Mouse (Mus musculus): ENCODE measurements around the gene Astn2. TPM values are rescaled to one million over a fixed set of nuclear protein-coding genes. Genes with fewer than 3 reads are reported as not detected.
A peak's percentile ranks its signal among the peaks of the same experiment; 100 is the strongest.

Gene Astn2
- polyA plus RNA-seq, 1 experiment from 2014 or later = 0.97 TPM

GRCm38 (mm10) chr4:65399457-65399856 lies 1005.0 kb downstream of the Astn2 start:
- no peak overlapping the region for H3K27ac ChIP-seq
- ATAC-seq (ENCODE audit: borderline replicate concordance, extremely low read depth, low FRiP score, low TSS enrichment) = no peak
- no peaks in the 10 kb centered on the region for H3K36me3 ChIP-seq
- H3K4me1 ChIP-seq = no peaks in the 10 kb centered on the region
- no peak overlapping the region for H3K9ac ChIP-seq
- no peak overlapping the region for H3K4me3 ChIP-seq
- H3K4me2 ChIP-seq = no peak overlapping the region
- no peaks in the 10 kb centered on the region for H3K27me3 ChIP-seq
- 72% methylated on average over 4 of the region's 4 CpGs for WGBS
- no peaks in the 10 kb centered on the region for H3K9me3 ChIP-seq

- Histone ChIP-seq H3K9me3 (no peaks in the 10 kb centered on the region), H3K4me2 (no peak overlapping the region), H3K27ac (no peak overlapping the region), H3K36me3 (no peaks in the 10 kb centered on the region), H3K4me3 (no peak overlapping the region), H3K9ac (no peak overlapping the region), H3K4me1 (0 out of 2 replicates have a peak, but pooled peaks cover 2% of the 10 kb centered on the region), H3K27me3 (no peaks in the 10 kb centered on the region)
- 62% methylated on average over 3 of the region's 3 CpGs for WGBS
- ATAC-seq (ENCODE audit: borderline replicate concordance, extremely low read depth, low FRiP score, low TSS enrichment) = no peak
Observed at GRCm38 (mm10) chr4:65396806-65397205, 1007.6 kb downstream of the Astn2 start.

GRCm38 (mm10) chr4:65391001-65391400 lies 1013.4 kb downstream of the Astn2 start:
- WGBS = 62% methylated on average over 4 of the region's 4 CpGs
- H3K4me1 ChIP-seq = 0 out of 2 replicates have a peak, but pooled peaks cover 7% of the 10 kb centered on the region
- no peak overlapping the region for H3K4me3 ChIP-seq
- no peak overlapping the region for H3K27ac ChIP-seq
- no peak overlapping the region for H3K9ac ChIP-seq
- no peaks in the 10 kb centered on the region for H3K27me3 ChIP-seq
- ATAC-seq (ENCODE audit: borderline replicate concordance, extremely low read depth, low FRiP score, low TSS enrichment) = no peak
- H3K9me3 ChIP-seq = no peaks in the 10 kb centered on the region
- no peaks in the 10 kb centered on the region for H3K36me3 ChIP-seq
- no peak overlapping the region for H3K4me2 ChIP-seq

GRCm38 (mm10) chr4:65383070-65383469 lies 1021.3 kb downstream of the Astn2 start:
- 77% methylated on average over 4 of the region's 4 CpGs for WGBS
- ATAC-seq (ENCODE audit: borderline replicate concordance, extremely low read depth, low FRiP score, low TSS enrichment) = no peak

GRCm38 (mm10) chr4:65379461-65379860 lies 1025.0 kb downstream of the Astn2 start:
- Histone ChIP-seq H3K27ac (no peak overlapping the region), H3K9ac (no peak overlapping the region), H3K27me3 (no peaks in the 10 kb centered on the region), H3K4me1 (no peaks in the 10 kb centered on the region), H3K9me3 (no peaks in the 10 kb centered on the region), H3K36me3 (no peaks in the 10 kb centered on the region), H3K4me2 (no peak overlapping the region), H3K4me3 (no peak overlapping the region)
- 85% methylated on average over 4 of the region's 4 CpGs for WGBS
- ATAC-seq (ENCODE audit: borderline replicate concordance, extremely low read depth, low FRiP score, low TSS enrichment) = no peak

More at GRCm38 (mm10) chr4:65383070-65383469, 1021.3 kb downstream of the Astn2 start:
- Histone ChIP-seq H3K4me2 (no peak overlapping the region), H3K9me3 (no peaks in the 10 kb centered on the region), H3K4me3 (no peak overlapping the region), H3K4me1 (no peaks in the 10 kb centered on the region), H3K9ac (no peak overlapping the region), H3K27ac (no peak overlapping the region), H3K27me3 (no peaks in the 10 kb centered on the region), H3K36me3 (no peaks in the 10 kb centered on the region)

- no peak for ATAC-seq (ENCODE audit: borderline replicate concordance, extremely low read depth, low FRiP score, low TSS enrichment)
- Histone ChIP-seq H3K4me3 (no peak overlapping the region), H3K9ac (no peak overlapping the region), H3K4me1 (no peaks in the 10 kb centered on the region), H3K36me3 (no peaks in the 10 kb centered on the region), H3K27ac (no peak overlapping the region), H3K4me2 (no peak overlapping the region), H3K27me3 (no peaks in the 10 kb centered on the region), H3K9me3 (no peaks in the 10 kb centered on the region)
- 88% methylated on average over 2 of the region's 2 CpGs for WGBS
Observed at GRCm38 (mm10) chr4:65376571-65376970, 1027.8 kb downstream of the Astn2 start.

- Histone ChIP-seq H3K9me3 (no peaks in the 10 kb centered on the region), H3K36me3 (no peaks in the 10 kb centered on the region), H3K4me2 (no peak overlapping the region), H3K4me1 (no peaks in the 10 kb centered on the region), H3K4me3 (no peak overlapping the region), H3K27ac (no peak overlapping the region), H3K9ac (no peak overlapping the region), H3K27me3 (no peaks in the 10 kb centered on the region)
- WGBS = 69% methylated on average over 1 of the region's 1 CpGs
- ATAC-seq (ENCODE audit: borderline replicate concordance, extremely low read depth, low FRiP score, low TSS enrichment) = no peak
Observed at GRCm38 (mm10) chr4:65373841-65374240, 1030.6 kb downstream of the Astn2 start.

- 64% methylated on average over 3 of the region's 3 CpGs for WGBS
- Histone ChIP-seq H3K27ac (no peak overlapping the region), H3K36me3 (no peaks in the 10 kb centered on the region), H3K9ac (no peak overlapping the region), H3K4me1 (no peaks in the 10 kb centered on the region), H3K4me3 (no peak overlapping the region), H3K9me3 (no peaks in the 10 kb centered on the region), H3K4me2 (no peak overlapping the region), H3K27me3 (no peaks in the 10 kb centered on the region)
- ATAC-seq (ENCODE audit: borderline replicate concordance, extremely low read depth, low FRiP score, low TSS enrichment) = no peak
Observed at GRCm38 (mm10) chr4:65372731-65373130, 1031.7 kb downstream of the Astn2 start.

- Histone ChIP-seq H3K9ac (no peak overlapping the region), H3K9me3 (no peaks in the 10 kb centered on the region), H3K4me2 (no peak overlapping the region), H3K36me3 (no peaks in the 10 kb centered on the region), H3K4me1 (no peaks in the 10 kb centered on the region), H3K4me3 (no peak overlapping the region), H3K27ac (no peak overlapping the region), H3K27me3 (no peaks in the 10 kb centered on the region)
- ATAC-seq (ENCODE audit: borderline replicate concordance, extremely low read depth, low FRiP score, low TSS enrichment) = no peak
Observed at GRCm38 (mm10) chr4:65367135-65367534, 1037.3 kb downstream of the Astn2 start.

- Histone ChIP-seq H3K4me1 (no peaks in the 10 kb centered on the region), H3K4me3 (no peak overlapping the region), H3K4me2 (no peak overlapping the region), H3K9me3 (no peaks in the 10 kb centered on the region), H3K27ac (no peak overlapping the region), H3K27me3 (no peaks in the 10 kb centered on the region), H3K9ac (no peak overlapping the region), H3K36me3 (no peaks in the 10 kb centered on the region)
- WGBS = 70% methylated on average over 4 of the region's 4 CpGs
- ATAC-seq (ENCODE audit: borderline replicate concordance, extremely low read depth, low FRiP score, low TSS enrichment) = no peak
Observed at GRCm38 (mm10) chr4:65354580-65354979, 1049.8 kb downstream of the Astn2 start.

GRCm38 (mm10) chr4:65350521-65350920 lies 1053.9 kb downstream of the Astn2 start:
- Histone ChIP-seq H3K4me2 (no peak overlapping the region), H3K27ac (no peak overlapping the region), H3K4me1 (no peaks in the 10 kb centered on the region), H3K4me3 (no peak overlapping the region), H3K9me3 (no peaks in the 10 kb centered on the region), H3K36me3 (no peaks in the 10 kb centered on the region), H3K9ac (no peak overlapping the region), H3K27me3 (no peaks in the 10 kb centered on the region)
- 37% methylated on average over 7 of the region's 7 CpGs for WGBS
- ATAC-seq (ENCODE audit: borderline replicate concordance, extremely low read depth, low FRiP score, low TSS enrichment) = peak; percentile 67; the same call in 1 of the 2 replicates

- WGBS = 72% methylated on average over 3 of the region's 3 CpGs
- no peak overlapping the region for H3K9ac ChIP-seq
- H3K9me3 ChIP-seq = no peaks in the 10 kb centered on the region
- H3K27me3 ChIP-seq = no peaks in the 10 kb centered on the region
- H3K4me3 ChIP-seq = no peak overlapping the region
- no peak for ATAC-seq (ENCODE audit: borderline replicate concordance, extremely low read depth, low FRiP score, low TSS enrichment)
- no peak overlapping the region for H3K27ac ChIP-seq
- no peak overlapping the region for H3K4me2 ChIP-seq
- H3K36me3 ChIP-seq = no peaks in the 10 kb centered on the region
- no peaks in the 10 kb centered on the region for H3K4me1 ChIP-seq
Observed at GRCm38 (mm10) chr4:65341766-65342165, 1062.6 kb downstream of the Astn2 start.

- WGBS = 44% methylated on average over 1 of the region's 1 CpGs
- ATAC-seq (ENCODE audit: borderline replicate concordance, extremely low read depth, low FRiP score, low TSS enrichment) = no peak
- no peak overlapping the region for H3K4me2 ChIP-seq
- no peaks in the 10 kb centered on the region for H3K9me3 ChIP-seq
- H3K4me3 ChIP-seq = no peak overlapping the region
- no peaks in the 10 kb centered on the region for H3K4me1 ChIP-seq
- no peak overlapping the region for H3K9ac ChIP-seq
- H3K27me3 ChIP-seq = no peaks in the 10 kb centered on the region
- H3K36me3 ChIP-seq = no peaks in the 10 kb centered on the region
- H3K27ac ChIP-seq = no peak overlapping the region
Observed at GRCm38 (mm10) chr4:65333718-65334117, 1070.7 kb downstream of the Astn2 start.

All from lung, embryonic 15.5 days (tissue).